Mouse (Mus musculus) testis, adult 2 months (tissue): ENCODE measurements around the gene Gm13694.
"Not testable (repeated sequence)": the region's sequence is repeated elsewhere in the genome, so short reads cannot be mapped to it uniquely, and the experiment has no call there.

Experiments
- CTCF ChIP-seq: fragments of 200-500 bp; IDR thresholded peaks from 2 replicates; pipeline ENCODE4 v1.5.1; 2012; ENCODE audit warnings: low read depth, mild to moderate bottlenecking, inconsistent platforms, low read length, moderate library complexity; ENCODE audit not compliant: control insufficient read depth, insufficient read depth, insufficient replicate concordance
- POLR2A ChIP-seq: fragments of 200-500 bp; IDR thresholded peaks from 2 replicates; pipeline ENCODE4 v1.6.1; 2012; ENCODE audit warnings: low read depth, mild to moderate bottlenecking, inconsistent platforms, low read length, moderate library complexity; ENCODE audit not compliant: control insufficient read depth

- TF ChIP-seq CTCF, POLR2A: not testable (repeated sequence)
Observed at GRCm38 (mm10) chr2:84016291-84016690, 37.6 kb downstream of the Gm13694 start.
